Mouse (Mus musculus): ENCODE measurements around the gene Sorl1. TPM values are rescaled to one million over a fixed set of nuclear protein-coding genes. Genes with fewer than 3 reads are reported as not detected.

Sorl1 gene
- polyA plus RNA-seq, 1 experiment from 2014 or later, result 15.5 TPM

- Histone ChIP-seq H3K4me2 (replicated peaks; ENCODE audit: low read depth, low read length) (no peak overlapping the region), H3K4me3 (ENCODE audit: low read depth, low read length) (no peak overlapping the region), H3K27me3 (ENCODE audit: control insufficient read depth, insufficient read depth, low read length) (no peaks in the 10 kb centered on the region), H3K9ac (replicated peaks; ENCODE audit: low read depth, low read length) (no peak overlapping the region), H3K9me3 (ENCODE audit: control insufficient read depth, low read depth, low read length) (no peaks in the 10 kb centered on the region), H3K27ac (ENCODE audit: low read length) (peak overlapping the region; percentile 82), H3K36me3 (ENCODE audit: control insufficient read depth, insufficient read depth, low read length) (no peaks in the 10 kb centered on the region), H3K4me1 (ENCODE audit: control insufficient read depth, insufficient read depth, low read length) (peaks cover 37% of the 10 kb centered on the region)
- ATAC-seq (ENCODE audit: insufficient number of reproducible peaks, insufficient read depth, low FRiP score, low read depth), result no peak
- 25% methylated on average over 8 of the region's 8 CpGs for WGBS
These were observed 185.6 kb downstream of the Sorl1 start for GRCm38 (mm10) chr9:41938449-41938848.

- no peak for ATAC-seq (ENCODE audit: insufficient number of reproducible peaks, insufficient read depth, low FRiP score, low read depth)
- Histone ChIP-seq H3K36me3 (ENCODE audit: control insufficient read depth, insufficient read depth, low read length) (no peaks in the 10 kb centered on the region), H3K4me2 (replicated peaks; ENCODE audit: low read depth, low read length) (no peak overlapping the region), H3K9ac (replicated peaks; ENCODE audit: low read depth, low read length) (no peak overlapping the region), H3K27me3 (ENCODE audit: control insufficient read depth, insufficient read depth, low read length) (no peaks in the 10 kb centered on the region), H3K9me3 (ENCODE audit: control insufficient read depth, low read depth, low read length) (no peaks in the 10 kb centered on the region), H3K27ac (ENCODE audit: low read length) (peak overlapping the region; percentile 82), H3K4me3 (ENCODE audit: low read depth, low read length) (no peak overlapping the region), H3K4me1 (ENCODE audit: control insufficient read depth, insufficient read depth, low read length) (peaks cover 37% of the 10 kb centered on the region)
- WGBS, result 9% methylated on average over 3 of the region's 3 CpGs
These were observed 186.1 kb downstream of the Sorl1 start for GRCm38 (mm10) chr9:41937967-41938348.

DNA sequence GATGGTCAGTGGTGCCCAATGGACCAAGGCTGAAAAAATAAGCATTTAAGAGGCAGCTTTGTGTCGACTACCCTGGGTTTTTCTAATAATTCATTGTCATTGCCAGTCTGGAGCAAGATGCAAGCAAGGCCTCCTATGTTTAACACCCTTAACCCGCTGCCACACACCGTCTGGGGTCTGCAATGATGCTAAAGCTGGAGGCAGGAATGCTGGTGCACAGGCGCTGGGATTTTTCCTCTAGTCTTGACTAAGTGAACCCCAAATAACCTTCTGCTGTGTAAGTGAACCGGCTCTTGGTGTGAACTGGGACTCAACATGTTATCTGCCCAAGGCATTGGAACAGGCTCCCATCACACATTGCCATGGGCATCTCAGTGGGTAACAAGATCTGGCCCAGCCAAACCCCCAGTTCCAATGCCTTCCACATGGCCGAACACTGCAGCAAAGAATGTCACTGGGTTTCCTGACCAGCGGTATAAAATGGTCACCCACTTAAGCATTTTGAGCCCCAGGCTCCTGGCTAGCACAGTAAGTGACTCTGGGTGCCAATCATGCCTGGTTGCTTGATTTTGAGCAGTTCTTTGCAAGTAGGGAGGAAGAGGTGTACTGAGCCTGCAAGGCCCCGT is 186.6 kb downstream of the Sorl1 start:
- no peaks in the 10 kb centered on the region for H3K9me3 ChIP-seq (ENCODE audit: control insufficient read depth, low read depth, low read length)
- no peaks in the 10 kb centered on the region for H3K36me3 ChIP-seq (ENCODE audit: control insufficient read depth, insufficient read depth, low read length)
- peaks cover 37% of the 10 kb centered on the region for H3K4me1 ChIP-seq (ENCODE audit: control insufficient read depth, insufficient read depth, low read length)
- H3K27me3 ChIP-seq (ENCODE audit: control insufficient read depth, insufficient read depth, low read length), result no peaks in the 10 kb centered on the region
- WGBS, result 55% methylated on average over 8 of the region's 8 CpGs
- H3K27ac ChIP-seq (ENCODE audit: low read length), result peak overlapping the region; percentile 82
- no peak for ATAC-seq (ENCODE audit: insufficient number of reproducible peaks, insufficient read depth, low FRiP score, low read depth)
- H3K4me2 ChIP-seq (replicated peaks; ENCODE audit: low read depth, low read length), result no peak overlapping the region
- no peak overlapping the region for H3K4me3 ChIP-seq (ENCODE audit: low read depth, low read length)
- no peak overlapping the region for H3K9ac ChIP-seq (replicated peaks; ENCODE audit: low read depth, low read length)

DNA sequence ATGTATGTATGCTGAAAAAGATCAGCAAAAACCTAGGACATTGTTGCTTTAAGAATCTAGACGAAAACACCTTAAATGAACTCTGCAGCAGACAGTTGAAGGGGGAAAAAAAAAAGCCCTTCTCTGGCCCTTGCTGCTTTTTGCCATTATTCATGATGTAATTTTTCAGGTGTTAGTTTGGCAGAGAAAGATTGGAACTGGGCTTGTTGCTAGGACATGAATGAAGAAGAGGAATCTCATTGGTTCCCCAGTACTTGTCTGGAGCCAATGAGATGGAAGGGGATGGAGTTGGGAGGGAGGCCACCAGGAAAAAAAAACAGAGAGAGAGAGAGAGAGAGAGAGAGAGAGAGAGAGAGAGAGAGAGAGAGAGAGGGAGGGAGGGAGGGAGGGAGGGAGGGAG is 187.5 kb downstream of the Sorl1 start:
- no peaks in the 10 kb centered on the region for H3K36me3 ChIP-seq (ENCODE audit: control insufficient read depth, insufficient read depth, low read length)
- H3K9me3 ChIP-seq (ENCODE audit: control insufficient read depth, low read depth, low read length), result no peaks in the 10 kb centered on the region
- no peak overlapping the region for H3K9ac ChIP-seq (replicated peaks; ENCODE audit: low read depth, low read length)
- 28% methylated on average over 1 of the region's 1 CpGs for WGBS
- H3K27me3 ChIP-seq (ENCODE audit: control insufficient read depth, insufficient read depth, low read length), result no peaks in the 10 kb centered on the region
- ATAC-seq (ENCODE audit: insufficient number of reproducible peaks, insufficient read depth, low FRiP score, low read depth), result no peak
- H3K27ac ChIP-seq (ENCODE audit: low read length), result no peak overlapping the region
- no peak overlapping the region for H3K4me3 ChIP-seq (ENCODE audit: low read depth, low read length)
- no peak overlapping the region for H3K4me2 ChIP-seq (replicated peaks; ENCODE audit: low read depth, low read length)
- H3K4me1 ChIP-seq (ENCODE audit: control insufficient read depth, insufficient read depth, low read length), result peaks cover 37% of the 10 kb centered on the region

GRCm38 (mm10) chr9:41935979-41936378 is 188.1 kb downstream of the Sorl1 start:
- H3K4me3 ChIP-seq (ENCODE audit: low read depth, low read length), result peak overlapping the region; percentile 28
- WGBS, result 2% methylated on average over 10 of the region's 10 CpGs
- H3K27me3 ChIP-seq (ENCODE audit: control insufficient read depth, insufficient read depth, low read length), result no peaks in the 10 kb centered on the region
- peak; percentile 44 for ATAC-seq (ENCODE audit: insufficient number of reproducible peaks, insufficient read depth, low FRiP score, low read depth)
- H3K9me3 ChIP-seq (ENCODE audit: control insufficient read depth, low read depth, low read length), result no peaks in the 10 kb centered on the region
- peak overlapping the region; percentile 93 for H3K27ac ChIP-seq (ENCODE audit: low read length)
- H3K4me2 ChIP-seq (replicated peaks; ENCODE audit: low read depth, low read length), result peak overlapping the region; percentile 80
- H3K4me1 ChIP-seq (ENCODE audit: control insufficient read depth, insufficient read depth, low read length), result peaks cover 37% of the 10 kb centered on the region
- H3K9ac ChIP-seq (replicated peaks; ENCODE audit: low read depth, low read length), result peak overlapping the region; percentile 46; the same call in 1 of the 2 replicates
- no peaks in the 10 kb centered on the region for H3K36me3 ChIP-seq (ENCODE audit: control insufficient read depth, insufficient read depth, low read length)

GRCm38 (mm10) chr9:41935373-41935971 is 188.6 kb downstream of the Sorl1 start:
- peak; percentile 87 for ATAC-seq (ENCODE audit: insufficient number of reproducible peaks, insufficient read depth, low FRiP score, low read depth)
- Histone ChIP-seq H3K27me3 (ENCODE audit: control insufficient read depth, insufficient read depth, low read length) (no peaks in the 10 kb centered on the region), H3K4me2 (replicated peaks; ENCODE audit: low read depth, low read length) (peak overlapping the region; percentile 80), H3K4me3 (ENCODE audit: low read depth, low read length) (peak overlapping the region; percentile 28), H3K27ac (ENCODE audit: low read length) (peak overlapping the region; percentile 93), H3K9me3 (ENCODE audit: control insufficient read depth, low read depth, low read length) (no peaks in the 10 kb centered on the region), H3K36me3 (ENCODE audit: control insufficient read depth, insufficient read depth, low read length) (no peaks in the 10 kb centered on the region), H3K9ac (replicated peaks; ENCODE audit: low read depth, low read length) (peak overlapping the region; percentile 46; the same call in 1 of the 2 replicates), H3K4me1 (ENCODE audit: control insufficient read depth, insufficient read depth, low read length) (peaks cover 37% of the 10 kb centered on the region)
- 2% methylated on average over 21 of the region's 21 CpGs for WGBS

GRCm38 (mm10) chr9:41934848-41935372 is 189.2 kb downstream of the Sorl1 start:
- no peak for ATAC-seq (ENCODE audit: insufficient number of reproducible peaks, insufficient read depth, low FRiP score, low read depth)
- 21% methylated on average over 10 of the region's 10 CpGs for WGBS
- Histone ChIP-seq H3K4me3 (ENCODE audit: low read depth, low read length) (peak overlapping the region; percentile 28; the same call in 1 of the 2 replicates), H3K4me2 (replicated peaks; ENCODE audit: low read depth, low read length) (peak overlapping the region; percentile 80), H3K36me3 (ENCODE audit: control insufficient read depth, insufficient read depth, low read length) (no peaks in the 10 kb centered on the region), H3K4me1 (ENCODE audit: control insufficient read depth, insufficient read depth, low read length) (peaks cover 37% of the 10 kb centered on the region), H3K9ac (replicated peaks; ENCODE audit: low read depth, low read length) (peak overlapping the region; percentile 46; the same call in 1 of the 2 replicates), H3K27me3 (ENCODE audit: control insufficient read depth, insufficient read depth, low read length) (no peaks in the 10 kb centered on the region), H3K27ac (ENCODE audit: low read length) (peak overlapping the region; percentile 93), H3K9me3 (ENCODE audit: control insufficient read depth, low read depth, low read length) (no peaks in the 10 kb centered on the region)

GRCm38 (mm10) chr9:41929986-41930385 is 194.1 kb downstream of the Sorl1 start:
- H3K9ac ChIP-seq (replicated peaks; ENCODE audit: low read depth, low read length), result no peak overlapping the region
- no peaks in the 10 kb centered on the region for H3K9me3 ChIP-seq (ENCODE audit: control insufficient read depth, low read depth, low read length)
- H3K36me3 ChIP-seq (ENCODE audit: control insufficient read depth, insufficient read depth, low read length), result no peaks in the 10 kb centered on the region
- WGBS, result 54% methylated on average over 5 of the region's 5 CpGs
- no peaks in the 10 kb centered on the region for H3K27me3 ChIP-seq (ENCODE audit: control insufficient read depth, insufficient read depth, low read length)
- ATAC-seq (ENCODE audit: insufficient number of reproducible peaks, insufficient read depth, low FRiP score, low read depth), result no peak
- H3K4me1 ChIP-seq (ENCODE audit: control insufficient read depth, insufficient read depth, low read length), result peaks cover 10% of the 10 kb centered on the region
- no peak overlapping the region for H3K4me2 ChIP-seq (replicated peaks; ENCODE audit: low read depth, low read length)
- no peak overlapping the region for H3K27ac ChIP-seq (ENCODE audit: low read length)
- no peak overlapping the region for H3K4me3 ChIP-seq (ENCODE audit: low read depth, low read length)

All from stomach, embryonic 14.5 days (tissue).